Mouse (Mus musculus) embryonic facial prominence, embryonic 13.5 days (tissue): ENCODE results near the gene Taf6l. TPM values are rescaled to one million over a fixed set of nuclear protein-coding genes. Genes with fewer than 3 reads are reported as not detected.
A peak's percentile ranks its signal among the peaks of the same experiment; 100 is the strongest.
"Not testable (repeated sequence)": the region's sequence is repeated elsewhere in the genome, so short reads cannot be mapped to it uniquely, and the experiment has no call there.

Experiments
- ATAC-seq: fragments of 200-750 bp; cut with Nextera tagmentation; 2 replicates; pipeline ENCODE4 v1.8.0; 2017; ENCODE audit warnings: low read depth; ENCODE audit not compliant: insufficient number of reproducible peaks, insufficient read depth, low FRiP score, low TSS enrichment
- H3K27ac ChIP-seq: fragments of 300-500 bp; sonication (generic); 2 replicates; pipeline ENCODE4 v1.5.1; 2015; ENCODE audit warnings: moderate library complexity, mild to moderate bottlenecking, inconsistent platforms
- H3K27me3 ChIP-seq: fragments of 300-500 bp; sonication (generic); 2 replicates; pipeline ENCODE4 v1.6.1; 2015; ENCODE audit warnings: mild to moderate bottlenecking, inconsistent platforms
- H3K36me3 ChIP-seq: fragments of 300-500 bp; sonication (generic); 2 replicates; pipeline ENCODE4 v1.6.1; 2015; ENCODE audit warnings: mild to moderate bottlenecking, inconsistent platforms
- H3K4me1 ChIP-seq: fragments of 300-500 bp; sonication (generic); 2 replicates; pipeline ENCODE4 v1.6.1; 2015; ENCODE audit warnings: inconsistent platforms
- H3K4me2 ChIP-seq: fragments of 300-500 bp; sonication (generic); 2 replicates; pipeline ENCODE4 v1.6.1; 2015; ENCODE audit warnings: moderate library complexity, mild to moderate bottlenecking, inconsistent platforms
- H3K4me3 ChIP-seq: fragments of 300-500 bp; sonication (generic); 2 replicates; pipeline ENCODE4 v1.5.1; 2015; ENCODE audit warnings: mild to moderate bottlenecking, inconsistent platforms
- H3K9ac ChIP-seq: fragments of 300-500 bp; sonication (generic); 2 replicates; pipeline ENCODE4 v1.6.1; 2015; ENCODE audit warnings: mild to moderate bottlenecking, inconsistent platforms
- H3K9me3 ChIP-seq: fragments of 300-500 bp; sonication (generic); 2 replicates; pipeline ENCODE4 v1.6.1; 2016; ENCODE audit warnings: inconsistent platforms
- WGBS: fragments of 180-500 bp; shearing (Covaris S2); methylation state at CpG from one replicate; pipeline ENCODE4 v1.1.7; 2015; ENCODE audit warnings: mixed read lengths; 5-methylcytosine and 5-hydroxymethylcytosine counted together
- microRNA-seq: library from miRNA; unstranded; fragments of <30 nt; microRNA quantifications from one replicate; pipeline ENCODE4, GENCODE M21; 2016
- polyA plus RNA-seq: library from polyadenylated mRNA; unstranded; fragments of >200 nt; fragmentation: Nextera tagmentation; extraction: Ambion mirVana; gene quantifications from 2 replicates; pipeline ENCODE4 v1.2.1, GENCODE M21; 2015

The Taf6l gene
- polyA plus RNA-seq, 1 experiment from 2014 or later, result 35.6 TPM

DNA sequence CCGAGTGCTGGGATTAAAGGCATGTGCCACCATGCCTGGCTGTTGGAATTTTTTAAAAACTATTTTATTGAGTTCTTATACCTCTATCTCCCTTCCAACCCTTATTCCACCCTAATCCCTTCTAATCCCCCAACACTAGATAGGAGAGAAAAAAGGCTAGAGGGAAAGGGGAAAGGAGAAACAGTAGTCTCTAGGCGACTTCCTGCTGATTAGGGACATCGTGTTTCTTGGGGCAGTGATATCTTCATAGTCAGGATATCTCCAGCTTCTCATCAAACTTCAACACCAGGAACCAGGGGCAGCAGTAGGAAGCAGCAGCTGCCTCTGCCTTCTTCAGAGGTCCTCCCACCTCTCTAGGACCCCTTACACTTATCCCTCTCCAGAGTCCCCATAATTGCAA lies 51.9 kb downstream of the Taf6l start:
- Histone ChIP-seq H3K9ac (no peak overlapping the region), H3K27ac (no peak overlapping the region), H3K27me3 (no peaks in the 10 kb centered on the region), H3K4me3 (no peak overlapping the region), H3K4me1 (peaks cover 12% of the 10 kb centered on the region), H3K9me3 (no peaks in the 10 kb centered on the region), H3K4me2 (no peak overlapping the region), H3K36me3 (peaks cover 20% of the 10 kb centered on the region)
- ATAC-seq, result no peak
- 78% methylated on average over 3 of the region's 3 CpGs for WGBS

GRCm38 (mm10) chr19:8728335-8729099 lies 57.7 kb downstream of the Taf6l start:
- H3K4me2 ChIP-seq, H3K9me3 ChIP-seq, ATAC-seq, H3K9ac ChIP-seq, H3K4me3 ChIP-seq, H3K27ac ChIP-seq, H3K27me3 ChIP-seq: not testable (repeated sequence)
- H3K4me1 ChIP-seq, result peaks cover 21% of the 10 kb centered on the region
- 34% methylated on average over 3 of the region's 3 CpGs for WGBS
- peaks cover 27% of the 10 kb centered on the region for H3K36me3 ChIP-seq

- Histone ChIP-seq H3K27me3 (no peaks in the 10 kb centered on the region), H3K27ac (peak overlapping the region; percentile 44; the same call in 1 of the 2 replicates), H3K9me3 (no peaks in the 10 kb centered on the region), H3K9ac (no peak overlapping the region), H3K4me2 (no peak overlapping the region), H3K4me3 (no peak overlapping the region), H3K4me1 (peaks cover 21% of the 10 kb centered on the region), H3K36me3 (peaks cover 27% of the 10 kb centered on the region)
- 17% methylated on average over 5 of the region's 5 CpGs for WGBS
- ATAC-seq, result no peak
Measured at GRCm38 (mm10) chr19:8727495-8728114, 58.6 kb downstream of the Taf6l start.

- ATAC-seq, result no peak
- Histone ChIP-seq H3K4me2 (peak overlapping the region; percentile 81; the same call in 1 of the 2 replicates), H3K4me3 (peak overlapping the region; percentile 9; the same call in 1 of the 2 replicates), H3K9ac (no peak overlapping the region), H3K27ac (no peak overlapping the region), H3K9me3 (no peaks in the 10 kb centered on the region), H3K36me3 (peaks cover 27% of the 10 kb centered on the region), H3K27me3 (no peaks in the 10 kb centered on the region), H3K4me1 (peaks cover 28% of the 10 kb centered on the region)
- 19% methylated on average over 3 of the region's 3 CpGs for WGBS
Measured at GRCm38 (mm10) chr19:8726609-8727390, 59.4 kb downstream of the Taf6l start.

DNA sequence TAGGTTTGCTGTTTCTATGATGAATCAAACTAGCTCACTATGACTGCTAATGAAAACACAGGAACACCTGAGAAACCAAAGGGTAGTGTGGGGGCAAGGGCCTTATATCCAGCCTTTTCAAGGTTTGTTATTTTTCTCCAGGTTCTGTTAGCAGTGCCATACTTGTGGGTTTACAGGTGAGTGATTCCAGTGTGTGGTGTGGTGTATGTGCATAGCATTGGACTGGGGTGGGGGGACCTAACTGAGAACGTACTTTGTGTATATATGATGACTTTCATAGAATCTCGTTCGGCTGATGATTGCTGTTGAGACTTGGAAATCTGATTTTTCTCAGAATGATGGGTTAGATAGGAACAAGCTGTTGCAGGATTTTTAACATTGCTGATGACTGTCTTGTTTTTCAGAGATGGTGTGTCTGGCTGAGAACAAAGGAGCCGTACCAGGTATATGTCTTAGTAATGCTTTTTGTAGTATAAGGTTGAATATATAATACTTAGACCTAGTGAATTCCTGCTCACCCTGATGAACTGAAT lies 61.1 kb downstream of the Taf6l start:
- H3K4me3 ChIP-seq, result peak overlapping the region; percentile 84
- H3K9ac ChIP-seq, result peak overlapping the region; percentile 99
- no peaks in the 10 kb centered on the region for H3K9me3 ChIP-seq
- 0 out of 2 replicates have a peak overlapping the region, but pooled peaks have one; percentile 92 for H3K27ac ChIP-seq
- peaks cover 36% of the 10 kb centered on the region for H3K4me1 ChIP-seq
- ATAC-seq, result no peak
- H3K27me3 ChIP-seq, result no peaks in the 10 kb centered on the region
- peaks cover 27% of the 10 kb centered on the region for H3K36me3 ChIP-seq
- H3K4me2 ChIP-seq, result peak overlapping the region; percentile 81
- 43% methylated on average over 4 of the region's 4 CpGs for WGBS

Small RNAs within 50 kb of the gene (microRNA-seq; reads per million reads assigned to microRNA genes)
- not detected for gene Mir6992

Other genes starting within 250 kb of the Taf6l start
- not detected in 2 replicates for gene Slc22a8, start 195.2 kb downstream of the Taf6l start, polyA plus RNA-seq
- gene Slc22a6, start 168.4 kb downstream of the Taf6l start, polyA plus RNA-seq, result 0.08 and 0.12 TPM in 2 replicates
- 0.66 and 1.4 TPM in 2 replicates for gene Chrm1, start 122.6 kb downstream of the Taf6l start, polyA plus RNA-seq
- 99.9 and 116 TPM in 2 replicates for gene Slc3a2, start 63.0 kb downstream of the Taf6l start, polyA plus RNA-seq
- gene Wdr74, start 50.6 kb downstream of the Taf6l start, polyA plus RNA-seq, result 88.6 and 100 TPM in 2 replicates
- 2.2 and 2.7 TPM in 2 replicates for gene 1700092M07Rik, start 45.7 kb downstream of the Taf6l start, polyA plus RNA-seq
- gene Stx5a, start 45.0 kb downstream of the Taf6l start, polyA plus RNA-seq, result 182 and 184 TPM in 2 replicates
- 199 and 230 TPM in 2 replicates for gene Nxf1, start 29.3 kb downstream of the Taf6l start, polyA plus RNA-seq
- gene Tmem223, start 15.4 kb downstream of the Taf6l start, polyA plus RNA-seq, result 211 and 227 TPM in 2 replicates
- gene Tmem179b, start 11.9 kb downstream of the Taf6l start, polyA plus RNA-seq, result 67.6 and 76.1 TPM in 2 replicates
- gene Polr2g, start 12.2 kb upstream of the Taf6l start, polyA plus RNA-seq, result 175 and 178 TPM in 2 replicates
- gene Zbtb3, start 16.1 kb upstream of the Taf6l start, polyA plus RNA-seq, result 5.5 and 6.0 TPM in 2 replicates
- gene Ttc9c, start 32.9 kb upstream of the Taf6l start, polyA plus RNA-seq, result 78.7 and 82.9 TPM in 2 replicates
- 7.4 and 7.6 TPM in 2 replicates for gene Hnrnpul2, start 33.6 kb upstream of the Taf6l start, polyA plus RNA-seq
- not detected in 2 replicates for gene AC129217.1, start 43.4 kb upstream of the Taf6l start, polyA plus RNA-seq
- gene Bscl2, start 51.0 kb upstream of the Taf6l start, polyA plus RNA-seq, result 52.6 and 53.3 TPM in 2 replicates
- 10.4 and 10.6 TPM in 2 replicates for gene Gng3, start 52.8 kb upstream of the Taf6l start, polyA plus RNA-seq
- 0.65 and 0.74 TPM in 2 replicates for gene Lrrn4cl, start 64.4 kb upstream of the Taf6l start, polyA plus RNA-seq
- gene Ubxn1, start 85.1 kb upstream of the Taf6l start, polyA plus RNA-seq, result 184 and 189 TPM in 2 replicates
- 64.2 and 72.3 TPM in 2 replicates for gene Uqcc3, start 94.5 kb upstream of the Taf6l start, polyA plus RNA-seq
- 56.0 and 91.0 TPM in 2 replicates for gene Lbhd1, start 97.3 kb upstream of the Taf6l start, polyA plus RNA-seq
- gene Gm49403, start 97.5 kb upstream of the Taf6l start, polyA plus RNA-seq, result not detected in 2 replicates
- gene 1810009A15Rik, start 102.4 kb upstream of the Taf6l start, polyA plus RNA-seq, result 84.9 and 90.0 TPM in 2 replicates
- gene Gm49416, start 102.5 kb upstream of the Taf6l start, polyA plus RNA-seq, result not detected in 2 replicates
- gene Ints5, start 106.6 kb upstream of the Taf6l start, polyA plus RNA-seq, result 36.7 and 42.6 TPM in 2 replicates
- gene Ganab, start 111.7 kb upstream of the Taf6l start, polyA plus RNA-seq, result 107 and 108 TPM in 2 replicates
- gene B3gat3, start 134.0 kb upstream of the Taf6l start, polyA plus RNA-seq, result 44.7 and 54.6 TPM in 2 replicates
- gene Rom1, start 142.9 kb upstream of the Taf6l start, polyA plus RNA-seq, result 2.7 and 3.3 TPM in 2 replicates
- gene Eml3, start 143.1 kb upstream of the Taf6l start, polyA plus RNA-seq, result 32.3 and 32.8 TPM in 2 replicates
- 187 and 189 TPM in 2 replicates for gene Mta2, start 155.5 kb upstream of the Taf6l start, polyA plus RNA-seq
- 33.6 and 34.5 TPM in 2 replicates for gene Tut1, start 167.4 kb upstream of the Taf6l start, polyA plus RNA-seq
- gene Eef1g, start 180.6 kb upstream of the Taf6l start, polyA plus RNA-seq, result 481 and 529 TPM in 2 replicates
- gene Ahnak, start 202.9 kb upstream of the Taf6l start, polyA plus RNA-seq, result 51.0 and 57.8 TPM in 2 replicates